Mouse (Mus musculus) testis, adult 2 months (tissue): ENCODE data around the gene Pi4k2a. TPM values are rescaled to one million over a fixed set of nuclear protein-coding genes. Genes with fewer than 3 reads are reported as not detected.

Source experiments
- H3K27ac ChIP-seq: fragments of 200-500 bp; 2 replicates; pipeline ENCODE4 v1.5.1; 2012; ENCODE audit warnings: low read depth, low read length; ENCODE audit not compliant: control insufficient read depth, insufficient read depth
- H3K27me3 ChIP-seq: fragments of 200-500 bp; 2 replicates; pipeline ENCODE4 v1.6.1; 2012; ENCODE audit warnings: mild to moderate bottlenecking, low read length, moderate library complexity; ENCODE audit not compliant: control insufficient read depth, insufficient read depth
- H3K36me3 ChIP-seq: fragments of 200-500 bp; 2 replicates; pipeline ENCODE4 v1.6.1; 2012; ENCODE audit warnings: mild to moderate bottlenecking, low read length; ENCODE audit not compliant: control insufficient read depth, insufficient read depth
- H3K4me1 ChIP-seq: fragments of 200-500 bp; 2 replicates; pipeline ENCODE4 v1.6.1; 2012; ENCODE audit warnings: low read length; ENCODE audit not compliant: control insufficient read depth, insufficient read depth
- H3K4me3 ChIP-seq: fragments of 200-500 bp; 2 replicates; pipeline ENCODE4 v1.5.1; 2012; ENCODE audit warnings: low read depth, mild to moderate bottlenecking, low read length, moderate library complexity, mixed read lengths; ENCODE audit not compliant: control insufficient read depth
- CTCF ChIP-seq: fragments of 200-500 bp; IDR thresholded peaks from 2 replicates; pipeline ENCODE4 v1.5.1; 2012; ENCODE audit warnings: low read depth, mild to moderate bottlenecking, inconsistent platforms, low read length, moderate library complexity; ENCODE audit not compliant: control insufficient read depth, insufficient read depth, insufficient replicate concordance
- POLR2A ChIP-seq: fragments of 200-500 bp; IDR thresholded peaks from 2 replicates; pipeline ENCODE4 v1.6.1; 2012; ENCODE audit warnings: low read depth, mild to moderate bottlenecking, inconsistent platforms, low read length, moderate library complexity; ENCODE audit not compliant: control insufficient read depth
- polyA plus RNA-seq: library from polyadenylated mRNA; depleted of rRNA; stranded (reverse); fragments of >200 nt; gene quantifications from 2 replicates; pipeline ENCODE4 v1.2.3, GENCODE M21; 2012

The Pi4k2a gene
- polyA plus RNA-seq, 1 experiment: 27.8 TPM

DNA sequence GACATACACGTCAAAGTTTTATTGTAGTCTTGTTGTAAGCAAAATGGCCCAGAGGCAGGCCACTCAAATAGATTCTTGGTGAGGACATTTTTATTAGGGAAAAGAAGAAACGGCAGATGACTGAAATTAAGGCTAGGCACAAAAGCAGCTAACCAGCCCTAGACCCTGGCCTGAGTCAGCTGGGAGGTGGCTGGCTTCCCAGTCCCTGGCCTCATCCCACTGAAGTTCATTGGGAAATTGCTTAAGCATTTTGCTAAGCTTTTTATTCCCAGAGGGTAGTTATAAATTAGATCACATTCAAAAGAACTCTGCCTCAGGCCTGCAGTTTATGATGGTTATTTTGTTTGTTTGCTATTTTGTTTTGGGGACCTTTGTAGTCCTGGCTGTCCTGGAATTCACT lies 34.4 kb upstream of the Pi4k2a start:
- no peaks in the 10 kb centered on the region for H3K36me3 ChIP-seq
- peaks cover 10% of the 10 kb centered on the region for H3K4me1 ChIP-seq
- H3K4me3 ChIP-seq: no peak overlapping the region
- TF ChIP-seq CTCF: no peak
- TF ChIP-seq POLR2A: no peak
- no peaks in the 10 kb centered on the region for H3K27me3 ChIP-seq
- no peak overlapping the region for H3K27ac ChIP-seq

- no peak for TF ChIP-seq POLR2A
- TF ChIP-seq CTCF: no peak
Measured at GRCm38 (mm10) chr19:42056719-42057409, 33.4 kb upstream of the Pi4k2a start.

GRCm38 (mm10) chr19:42058426-42058825 lies 31.8 kb upstream of the Pi4k2a start:
- H3K36me3 ChIP-seq: no peaks in the 10 kb centered on the region
- H3K4me3 ChIP-seq: no peak overlapping the region
- no peak for TF ChIP-seq CTCF
- no peak for TF ChIP-seq POLR2A
- H3K27me3 ChIP-seq: no peaks in the 10 kb centered on the region
- peaks cover 10% of the 10 kb centered on the region for H3K4me1 ChIP-seq
- no peak overlapping the region for H3K27ac ChIP-seq

More at GRCm38 (mm10) chr19:42056719-42057409, 33.4 kb upstream of the Pi4k2a start:
- Histone ChIP-seq H3K36me3 (no peaks in the 10 kb centered on the region), H3K27ac (no peak overlapping the region), H3K27me3 (no peaks in the 10 kb centered on the region), H3K4me3 (no peak overlapping the region), H3K4me1 (peaks cover 10% of the 10 kb centered on the region)

DNA sequence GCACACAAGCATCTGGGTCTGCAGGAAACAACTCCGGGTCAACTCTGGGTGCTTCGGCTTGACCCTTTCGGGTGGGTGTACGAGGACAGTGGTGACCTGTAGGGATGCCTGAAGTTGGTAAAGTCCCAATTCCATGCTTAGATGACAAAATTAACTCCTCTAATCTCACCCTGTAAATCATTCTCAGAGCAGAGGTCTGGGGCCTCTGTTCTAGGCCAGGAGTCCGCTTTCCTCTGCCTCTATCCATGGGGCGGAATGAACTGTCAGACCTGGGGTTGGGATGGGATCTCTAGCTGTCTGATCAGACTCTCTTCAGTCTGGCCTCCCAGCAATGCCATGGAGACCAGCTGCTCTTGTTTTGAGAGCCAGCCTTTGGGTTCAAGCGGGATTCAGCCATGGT lies 28.8 kb upstream of the Pi4k2a start:
- H3K4me3 ChIP-seq: no peak overlapping the region
- no peaks in the 10 kb centered on the region for H3K36me3 ChIP-seq
- H3K27ac ChIP-seq: no peak overlapping the region
- TF ChIP-seq CTCF: no peak
- TF ChIP-seq POLR2A: no peak
- H3K27me3 ChIP-seq: no peaks in the 10 kb centered on the region
- H3K4me1 ChIP-seq: peaks cover 10% of the 10 kb centered on the region

DNA sequence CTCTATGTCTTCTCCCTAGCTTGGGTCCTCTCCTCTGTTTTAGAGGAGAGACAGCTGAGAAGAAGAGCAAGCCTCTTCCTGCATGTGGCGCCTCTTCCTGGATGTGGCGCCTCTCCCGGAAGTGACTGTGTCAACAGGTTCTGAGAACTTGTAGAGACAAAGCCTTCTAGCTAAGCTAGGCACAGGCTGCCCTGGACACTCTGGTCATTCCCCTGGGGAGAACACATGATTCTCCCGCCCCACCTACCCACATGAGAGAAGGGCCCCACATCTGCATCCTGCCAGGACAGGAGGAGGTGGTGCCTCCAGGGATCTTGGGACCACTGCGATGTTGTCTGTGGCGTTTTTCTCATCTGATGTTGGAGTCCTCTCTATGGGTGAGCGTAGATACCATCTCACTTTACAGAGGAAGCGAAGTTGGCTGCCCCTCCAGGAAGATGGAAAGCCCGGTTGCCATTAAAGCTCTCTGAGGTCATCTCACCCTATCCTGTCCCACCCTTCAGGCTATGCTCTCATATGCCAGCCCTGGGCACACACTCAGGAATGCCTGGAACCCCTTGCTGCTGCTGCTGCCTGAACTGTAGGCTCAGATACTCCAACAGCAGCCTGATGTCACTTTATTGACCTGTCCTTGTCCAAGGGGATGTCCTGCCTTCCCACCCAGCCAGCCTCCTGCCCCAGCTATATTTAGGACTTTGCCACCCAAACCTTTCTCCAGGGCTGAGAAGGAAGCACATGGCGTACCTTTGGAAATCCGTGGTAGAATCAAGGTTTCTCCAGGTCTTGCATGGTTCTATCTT lies 21.6 kb upstream of the Pi4k2a start:
- no peaks in the 10 kb centered on the region for H3K36me3 ChIP-seq
- no peak overlapping the region for H3K27ac ChIP-seq
- no peaks in the 10 kb centered on the region for H3K27me3 ChIP-seq
- TF ChIP-seq CTCF: no peak
- TF ChIP-seq POLR2A: no peak
- H3K4me3 ChIP-seq: peak overlapping the region; percentile 20
- H3K4me1 ChIP-seq: no peaks in the 10 kb centered on the region

- no peaks in the 10 kb centered on the region for H3K4me1 ChIP-seq
- no peak overlapping the region for H3K4me3 ChIP-seq
- TF ChIP-seq CTCF (peak; percentile 22; the same call in 1 of the 2 replicates), POLR2A (no peak)
- H3K36me3 ChIP-seq: no peaks in the 10 kb centered on the region
- H3K27me3 ChIP-seq: no peaks in the 10 kb centered on the region
- H3K27ac ChIP-seq: no peak overlapping the region
Measured at GRCm38 (mm10) chr19:42069241-42069525, 21.1 kb upstream of the Pi4k2a start.

DNA sequence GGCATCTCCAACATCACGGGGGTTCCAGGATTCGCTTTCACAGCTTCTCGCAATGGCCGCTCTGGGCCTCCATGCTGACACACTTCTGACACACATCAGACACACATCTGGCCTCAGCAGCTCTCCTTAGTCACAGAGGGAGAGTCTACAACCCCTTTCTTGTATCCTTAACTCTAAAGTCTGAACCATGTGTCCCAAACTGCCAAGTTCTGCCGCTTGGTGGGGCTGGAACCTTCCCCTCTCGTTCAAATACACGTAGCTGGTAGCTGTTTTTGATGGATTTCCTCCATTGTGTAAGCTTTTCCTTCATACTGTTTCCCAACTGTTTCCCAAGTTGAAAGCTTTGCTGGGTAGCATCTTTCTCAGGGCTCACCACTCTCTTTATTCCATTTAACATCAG lies 19.0 kb upstream of the Pi4k2a start:
- no peak overlapping the region for H3K27ac ChIP-seq
- no peak for TF ChIP-seq POLR2A
- TF ChIP-seq CTCF: no peak
- no peaks in the 10 kb centered on the region for H3K36me3 ChIP-seq
- no peaks in the 10 kb centered on the region for H3K27me3 ChIP-seq
- no peaks in the 10 kb centered on the region for H3K4me1 ChIP-seq
- no peak overlapping the region for H3K4me3 ChIP-seq
